Mouse (Mus musculus): ENCODE measurements around the gene Fcnb. TPM values are rescaled to one million over a fixed set of nuclear protein-coding genes. Genes with fewer than 3 reads are reported as not detected.

Gene Fcnb
- not detected for total RNA-seq (2021)
- long read RNA-seq, experiment 1: 0 reads
- long read RNA-seq, experiment 2: 0 reads

DNA sequence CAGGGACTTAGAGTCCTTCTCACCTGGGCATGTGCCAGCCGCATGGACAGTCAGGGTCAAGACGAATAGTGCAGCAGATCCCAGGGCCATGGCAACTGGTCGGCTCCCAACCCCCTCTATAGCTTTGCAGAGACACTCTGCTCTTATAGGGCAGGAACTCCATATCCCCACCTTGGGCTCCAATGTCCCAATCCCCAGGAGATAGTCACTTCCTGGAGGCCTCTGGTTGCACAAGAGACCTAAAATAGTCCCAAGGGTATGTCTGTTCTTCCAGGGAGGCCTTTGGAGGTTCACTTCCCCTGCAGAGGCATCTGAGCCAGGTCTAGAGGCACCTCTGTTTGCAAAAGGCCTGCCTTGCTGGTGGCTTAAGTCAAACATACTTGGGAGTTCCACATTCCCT lies at the start of gene Fcnb:
Gene Fcnb, minus strand, starts transcription at position 118 of the 400 bp plus-strand sequence.
- no peak for DNase-seq (ENCODE audit: low spot score in 2 of 2)
- intact Hi-C loops (cut with DNase I): no loop called here

GRCm38 (mm10) chr2:28133833-28134232 lies 49.1 kb upstream of the Fcnb start:
- DNase-seq (ENCODE audit: low spot score in 2 of 2): no peak
- intact Hi-C loops (cut with DNase I): no loop called here

DNA sequence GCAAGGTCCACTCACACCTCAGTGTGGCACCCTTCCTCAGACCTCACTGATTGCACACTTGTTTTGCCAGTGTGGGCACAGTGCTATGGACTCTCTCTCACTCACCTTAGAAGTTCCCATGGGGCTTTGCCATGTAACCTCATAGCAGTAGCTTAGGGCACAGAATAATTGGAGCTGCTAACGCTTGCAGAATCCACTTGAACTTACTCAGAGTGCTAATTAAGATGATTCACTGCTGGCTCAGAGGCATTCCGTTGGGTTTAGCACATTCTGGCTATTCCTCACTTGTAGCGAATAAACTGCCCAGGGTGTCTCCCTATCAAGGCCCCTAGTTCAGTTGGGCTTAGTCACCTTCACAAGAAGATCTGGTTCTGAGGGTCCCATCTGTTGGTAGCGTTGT lies 47.4 kb upstream of the Fcnb start:
- intact Hi-C loops (cut with DNase I): no loop called here
- no peak for DNase-seq (ENCODE audit: low spot score in 2 of 2)

- intact Hi-C loops (cut with DNase I): no loop called here
- DNase-seq (ENCODE audit: low spot score in 2 of 2): peak in 1 of 2 experiments; percentile 42
Observed at GRCm38 (mm10) chr2:28126763-28127438, 42.2 kb upstream of the Fcnb start.

GRCm38 (mm10) chr2:28123910-28124309 lies 39.2 kb upstream of the Fcnb start:
- no peak for DNase-seq (ENCODE audit: low spot score in 2 of 2)
- intact Hi-C loops (cut with DNase I): no loop called here

DNA sequence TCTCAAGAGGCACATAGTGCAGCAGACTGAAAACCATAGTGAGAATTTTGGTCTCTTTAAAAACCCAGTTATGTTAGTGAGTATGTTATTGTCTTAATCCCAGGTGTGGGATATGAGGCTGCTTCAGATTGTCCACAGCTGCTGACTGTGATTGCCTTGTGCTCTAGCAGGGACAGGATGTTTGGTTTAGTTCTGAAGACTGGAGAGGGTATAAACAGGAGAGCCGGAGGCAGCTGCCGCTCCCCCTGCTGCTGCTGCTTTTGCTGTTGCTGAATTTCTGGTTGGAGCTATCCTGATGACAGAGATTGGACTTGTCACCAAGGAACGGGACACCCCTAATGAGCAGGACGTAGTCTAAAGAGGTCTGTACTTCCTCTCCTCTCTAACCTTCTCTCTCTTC lies 36.6 kb upstream of the Fcnb start:
- DNase-seq (ENCODE audit: low spot score in 2 of 2): no peak
- intact Hi-C loops (cut with DNase I): no loop called here

GRCm38 (mm10) chr2:28120342-28120741 lies 35.7 kb upstream of the Fcnb start:
- intact Hi-C loops (cut with DNase I): no loop called here
- DNase-seq (ENCODE audit: low spot score in 2 of 2): no peak

- no peak for DNase-seq (ENCODE audit: low spot score in 2 of 2)
- intact Hi-C loops (cut with DNase I): no loop called here
Observed at GRCm38 (mm10) chr2:28118518-28119116, 33.9 kb upstream of the Fcnb start.

GRCm38 (mm10) chr2:28117490-28118308 lies 33.0 kb upstream of the Fcnb start:
- intact Hi-C loops (cut with DNase I): no loop called here
- DNase-seq (ENCODE audit: low spot score in 2 of 2): no peak

- DNase-seq (ENCODE audit: low spot score in 2 of 2): no peak
- intact Hi-C loops (cut with DNase I): no loop called here
Observed at GRCm38 (mm10) chr2:28108763-28109162, 24.1 kb upstream of the Fcnb start.

- intact Hi-C loops (cut with DNase I): no loop called here
- DNase-seq (ENCODE audit: low spot score in 2 of 2): no peak
Observed at GRCm38 (mm10) chr2:28106002-28106401, 21.3 kb upstream of the Fcnb start.

DNA sequence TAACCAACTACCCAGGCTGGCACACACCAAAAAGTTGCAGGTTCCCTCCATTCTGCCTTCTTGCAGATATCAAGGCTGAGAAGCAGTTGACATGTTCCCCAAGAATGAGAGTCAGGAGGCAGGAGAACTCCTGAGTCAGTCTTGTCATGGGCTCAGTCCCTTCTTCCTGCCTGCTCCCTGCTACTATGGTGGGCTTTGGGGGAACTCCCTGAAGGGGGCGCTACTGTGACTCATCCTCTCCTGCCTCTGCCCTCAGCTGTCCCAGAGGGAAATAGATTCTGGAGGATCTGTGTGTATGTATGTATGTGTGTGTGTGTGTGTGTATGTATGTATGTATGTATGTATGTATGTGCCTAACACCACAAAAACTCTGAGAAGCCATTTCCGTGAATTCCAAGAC lies 19.0 kb upstream of the Fcnb start:
- no peak for DNase-seq (ENCODE audit: low spot score in 2 of 2)
- intact Hi-C loops (cut with DNase I): loop anchor here (5.0 kb wide), 1 partner anchor 89 kb away; the partner anchor contains the start of gene Olfm1

DNA sequence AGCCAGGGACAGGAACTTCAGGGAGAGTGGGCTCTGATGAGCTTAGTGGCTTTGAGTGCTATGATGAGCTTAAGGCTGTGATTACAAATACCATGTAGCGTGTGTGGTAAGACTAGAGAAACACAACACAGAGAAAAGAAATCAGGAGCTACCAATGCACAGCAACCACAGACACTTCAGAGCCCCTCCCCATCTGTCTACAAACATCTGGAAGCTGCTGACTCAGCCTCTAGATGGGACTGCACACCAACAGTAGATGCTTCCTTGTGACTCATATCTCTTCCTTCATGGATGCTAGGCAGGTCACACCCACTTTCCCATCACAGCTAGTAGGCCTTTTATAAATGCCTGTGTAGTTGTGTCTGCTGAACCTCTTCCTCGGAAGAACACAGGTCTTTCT lies 17.2 kb upstream of the Fcnb start:
- DNase-seq (ENCODE audit: low spot score in 2 of 2): no peak
- intact Hi-C loops (cut with DNase I): loop anchor here (5.0 kb wide), 1 partner anchor 90 kb away; the partner anchor contains the start of gene Olfm1

DNA sequence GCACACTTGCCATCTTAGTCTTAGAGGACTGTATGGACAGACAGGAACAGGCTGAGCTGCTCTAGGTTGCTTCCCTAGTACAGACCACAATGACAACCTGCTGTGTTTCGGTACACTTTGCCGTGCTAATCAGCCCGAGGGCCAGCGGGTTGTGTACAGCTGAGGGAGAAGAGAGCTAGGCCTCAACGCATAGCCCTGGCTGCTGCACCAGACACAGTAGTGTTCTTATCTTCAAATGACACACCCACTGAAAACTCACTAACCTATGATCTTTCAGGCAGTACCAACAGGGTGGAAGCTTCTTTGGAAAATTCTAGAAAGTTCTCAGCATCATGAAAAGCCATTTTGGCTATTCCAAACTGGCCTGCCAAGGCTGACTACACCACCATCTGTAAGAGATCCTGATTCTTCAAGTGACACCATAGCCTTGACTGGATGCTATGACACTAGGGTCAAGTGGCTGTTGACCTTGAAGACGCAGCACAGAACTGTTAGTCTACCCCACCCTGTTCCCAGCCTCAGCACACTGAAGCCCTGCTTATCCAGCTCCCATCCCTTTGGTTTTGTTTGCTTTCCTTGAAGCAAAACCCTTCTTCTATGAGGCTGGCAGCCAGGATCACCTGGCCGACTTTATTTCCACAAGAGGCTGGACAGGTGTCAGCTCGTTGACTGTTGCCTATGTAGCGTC lies 16.3 kb upstream of the Fcnb start:
- no peak for DNase-seq (ENCODE audit: low spot score in 2 of 2)
- intact Hi-C loops (cut with DNase I): loop anchor here (5.0 kb wide), 1 partner anchor 91 kb away; the partner anchor contains the start of gene Olfm1

GRCm38 (mm10) chr2:28098547-28099505 lies 14.1 kb upstream of the Fcnb start:
- peak; percentile 67 to 77 for DNase-seq (ENCODE audit: low spot score in 2 of 2)
- intact Hi-C loops (cut with DNase I): loop anchor here (5.0 to 10.0 kb wide), 2 partner anchors 73 to 326 kb away; no protein-coding TSS in a partner anchor

DNA sequence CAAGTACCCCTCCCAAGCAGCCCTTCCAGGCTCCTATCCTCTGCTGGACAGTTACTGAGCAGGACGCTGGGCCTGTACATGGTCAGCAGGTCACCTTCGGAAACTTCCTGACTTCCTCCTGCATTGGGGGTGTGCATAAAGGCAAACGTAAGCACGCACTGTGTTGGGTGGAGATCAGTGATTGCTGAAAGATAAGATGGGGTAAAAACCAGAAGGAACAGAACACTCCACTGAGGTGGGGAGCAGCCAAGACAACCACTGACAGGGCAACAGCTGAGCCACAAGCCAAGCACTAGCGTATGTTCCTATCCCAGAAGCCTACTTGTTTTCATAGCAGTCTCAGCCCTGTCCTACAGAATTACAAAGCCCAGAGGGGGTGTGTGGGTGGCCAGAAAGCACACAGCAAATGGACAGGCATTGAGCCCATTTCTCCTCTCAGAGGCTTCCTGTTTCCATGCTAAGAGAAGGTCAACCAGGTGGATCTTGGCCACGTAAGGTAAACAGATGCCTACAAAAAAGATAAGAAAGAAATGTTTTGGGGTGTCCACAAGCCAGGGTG lies 12.1 kb upstream of the Fcnb start:
- DNase-seq (ENCODE audit: low spot score in 2 of 2): no peak
- intact Hi-C loops (cut with DNase I): loop anchor here (5.0 to 10.0 kb wide), 2 partner anchors 75 to 328 kb away; no protein-coding TSS in a partner anchor

DNA sequence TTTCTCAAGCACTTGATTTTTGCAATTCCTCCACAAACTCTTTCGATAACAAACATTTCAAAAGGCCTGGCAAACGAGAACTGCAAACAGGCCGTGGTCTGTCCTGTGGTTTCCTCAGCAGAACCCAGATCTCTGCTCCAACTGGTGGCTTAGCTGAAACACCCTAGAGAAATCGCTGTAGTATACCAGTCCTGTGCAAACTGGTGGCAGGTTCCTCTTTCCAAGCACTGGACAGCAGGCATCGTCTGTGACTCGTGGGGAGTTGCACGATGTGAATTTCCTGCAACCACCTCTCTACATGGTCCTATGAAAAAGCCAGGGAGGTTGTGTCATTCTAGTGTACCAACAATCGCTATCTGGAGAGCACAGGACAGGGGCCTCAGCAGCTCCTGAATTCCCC lies 7.4 kb upstream of the Fcnb start:
- DNase-seq (ENCODE audit: low spot score in 2 of 2): no peak
- intact Hi-C loops (cut with DNase I): loop anchor here (10.0 kb wide), 1 partner anchor 333 kb away; no protein-coding TSS in a partner anchor

GRCm38 (mm10) chr2:28091042-28091441 lies 6.4 kb upstream of the Fcnb start:
- intact Hi-C loops (cut with DNase I): loop anchor here (10.0 kb wide), 1 partner anchor 334 kb away; no protein-coding TSS in a partner anchor
- no peak for DNase-seq (ENCODE audit: low spot score in 2 of 2)
